Mouse (Mus musculus): ENCODE measurements around the gene Snu13.

DNA sequence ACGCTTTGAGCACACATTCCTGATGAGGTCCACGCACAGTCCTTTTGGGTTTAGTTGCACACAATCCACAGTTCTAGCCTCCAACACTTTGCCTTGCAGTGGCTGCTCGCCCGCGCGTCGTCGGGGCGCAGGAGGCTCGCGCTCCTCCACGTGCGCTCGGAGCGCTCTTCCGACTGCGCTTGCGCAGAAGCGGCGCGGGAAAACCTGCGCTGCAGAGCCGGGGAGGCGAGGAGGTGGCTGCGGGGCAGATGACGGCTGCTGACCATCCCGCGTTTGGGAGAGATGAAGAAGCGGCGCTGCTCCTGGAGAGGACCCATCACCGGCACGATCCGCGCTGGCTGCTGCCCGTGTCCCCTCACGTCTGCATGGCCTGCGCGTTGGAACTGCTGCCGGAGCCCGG is 22.5 kb upstream of the Snu13 start, which contains the start of gene Mei1:
- TF ChIP-seq EP300 (IDR thresholded peaks at IDR 0.05; ENCODE audit: low read depth) = no peak
- TF ChIP-seq CTCF (IDR thresholded peaks at IDR 0.05; ENCODE audit: low read depth) = no peak
